Mouse (Mus musculus) c-Kit-positive CD71-negative TER-119-negative erythroid progenitor cells, embryonic 14.5 days (primary cell): ENCODE measurements around the gene Rps6ka2.
A peak's percentile ranks its signal among the peaks of the same experiment; 100 is the strongest.

Experiments
- DNase-seq: peaks from one replicate; pipeline ENCODE4 v3.0.0-alpha.2; 2013; ENCODE audit warnings: low read depth

Rps6ka2 gene

GRCm38 (mm10) chr17:7221310-7221709 lies 51.4 kb downstream of the Rps6ka2 start:
- no peak for DNase-seq

- DNase-seq, result no peak
Measured at GRCm38 (mm10) chr17:7222198-7222597, 52.3 kb downstream of the Rps6ka2 start.

GRCm38 (mm10) chr17:7228545-7228944 lies 58.6 kb downstream of the Rps6ka2 start:
- no peak for DNase-seq

DNA sequence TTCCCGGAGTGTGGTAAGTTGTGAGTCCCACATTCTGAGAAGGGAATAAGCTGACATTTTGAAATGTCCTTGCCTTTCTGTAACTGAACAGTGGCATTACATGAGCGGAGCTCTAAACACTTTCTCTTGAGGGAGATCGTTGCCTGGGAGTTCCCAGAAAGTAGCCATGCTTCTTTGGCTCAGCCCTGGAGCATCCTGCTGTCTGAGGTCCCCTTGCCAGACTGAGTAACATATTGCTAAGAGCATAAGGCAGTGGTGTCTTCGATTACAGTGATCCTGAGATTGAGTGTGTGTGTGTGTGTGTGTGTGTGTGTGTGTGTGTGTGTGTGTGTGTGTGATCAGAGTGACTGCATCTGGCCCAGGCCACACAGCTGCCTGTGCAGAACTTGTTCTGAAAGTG lies 61.4 kb downstream of the Rps6ka2 start:
- DNase-seq, result no peak

DNA sequence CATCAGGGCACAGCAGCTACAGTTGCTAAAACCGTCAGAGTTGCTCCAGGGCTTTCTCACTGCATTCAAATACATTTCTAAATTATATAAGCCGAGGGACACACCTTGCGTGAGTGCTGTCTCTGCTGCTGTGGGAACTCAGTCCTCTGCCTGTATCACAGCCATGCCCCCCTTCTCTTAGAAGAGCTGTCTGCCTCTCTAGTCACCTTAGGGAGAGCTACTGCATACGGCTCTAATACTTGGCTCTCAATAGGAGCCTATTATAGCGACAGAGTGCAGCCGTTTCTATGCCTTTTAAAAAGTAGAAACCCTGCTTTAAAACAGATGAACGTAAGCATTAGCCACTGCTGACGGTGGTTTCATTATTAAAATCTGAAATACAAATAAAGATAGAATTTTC lies 61.9 kb downstream of the Rps6ka2 start:
- no peak for DNase-seq

DNA sequence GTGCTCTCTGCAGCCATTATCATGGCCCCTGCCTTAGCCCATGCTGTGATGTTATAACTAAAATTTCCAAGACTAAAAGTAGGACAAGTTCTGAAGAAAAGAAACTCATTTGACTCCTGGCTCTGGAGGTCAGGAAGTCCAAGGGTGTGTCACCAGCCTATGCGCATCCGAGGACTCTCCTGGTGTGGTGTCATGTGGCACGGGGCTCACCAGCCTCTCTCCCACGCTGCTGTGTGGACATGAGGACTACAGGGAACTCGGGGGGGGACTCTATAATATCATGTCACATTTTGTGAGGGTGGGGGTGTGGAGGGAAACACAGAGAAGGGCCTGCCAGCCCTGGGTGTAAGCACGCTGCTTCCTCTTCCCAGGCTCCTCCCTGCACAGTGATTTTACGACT lies 62.5 kb downstream of the Rps6ka2 start:
- DNase-seq, result no peak

- DNase-seq, result no peak
Measured at GRCm38 (mm10) chr17:7233197-7233596, 63.3 kb downstream of the Rps6ka2 start.

GRCm38 (mm10) chr17:7237706-7238105 lies 67.8 kb downstream of the Rps6ka2 start:
- DNase-seq, result no peak

- no peak for DNase-seq
Measured at GRCm38 (mm10) chr17:7238766-7239165, 68.9 kb downstream of the Rps6ka2 start.

GRCm38 (mm10) chr17:7240526-7240925 lies 70.6 kb downstream of the Rps6ka2 start:
- no peak for DNase-seq

- no peak for DNase-seq
Measured at GRCm38 (mm10) chr17:7245078-7245477, 75.2 kb downstream of the Rps6ka2 start.

- no peak for DNase-seq
Measured at GRCm38 (mm10) chr17:7246893-7247556, 77.1 kb downstream of the Rps6ka2 start.

GRCm38 (mm10) chr17:7250373-7250772 lies 80.5 kb downstream of the Rps6ka2 start:
- DNase-seq, result no peak

DNA sequence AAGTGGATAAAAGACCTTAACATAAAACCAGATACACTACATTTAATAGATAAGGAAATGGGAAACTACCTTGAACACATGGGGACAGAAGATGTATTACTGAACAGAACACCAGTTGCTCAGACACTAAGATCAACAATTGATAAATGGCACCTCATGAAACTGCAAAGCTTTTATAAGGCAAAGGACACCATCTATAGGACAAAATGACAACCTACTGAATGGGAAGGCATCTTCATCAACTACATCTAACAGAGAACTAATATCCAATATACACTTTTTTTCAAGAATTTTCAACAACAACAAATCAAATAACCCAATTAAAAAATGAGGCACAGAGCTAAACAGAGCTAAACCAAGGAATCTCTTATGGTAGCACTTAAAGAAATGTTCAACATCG lies 87.3 kb downstream of the Rps6ka2 start:
- no peak for DNase-seq

DNA sequence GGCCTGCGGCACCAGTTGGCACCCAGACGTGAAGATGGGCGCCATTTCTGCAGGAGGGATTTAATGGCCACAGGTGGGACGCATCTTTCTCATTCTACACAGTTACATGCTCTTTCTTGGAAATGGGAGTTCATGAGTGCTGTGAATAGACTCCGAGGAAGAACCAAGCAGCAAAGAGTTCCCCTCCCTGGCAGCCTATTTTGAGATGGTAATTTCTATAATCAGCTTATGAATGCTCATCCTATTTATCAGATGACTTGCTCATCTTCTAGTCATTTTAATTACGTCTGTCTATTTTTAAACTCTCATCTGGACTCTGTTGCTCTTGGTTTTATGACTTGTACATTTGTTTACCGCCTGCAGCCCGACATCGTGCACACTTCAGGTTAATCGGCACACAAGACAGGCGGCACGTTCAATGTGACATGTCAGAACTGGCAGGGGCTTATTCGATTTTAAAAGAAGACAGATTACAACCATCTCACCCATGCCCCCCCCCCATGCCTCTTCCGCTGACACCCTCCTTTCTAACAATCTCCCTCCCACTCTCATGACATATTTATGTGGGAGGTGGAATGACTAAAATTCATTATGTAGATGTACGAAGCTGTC lies 88.9 kb downstream of the Rps6ka2 start:
- no peak for DNase-seq

- no peak for DNase-seq
Measured at GRCm38 (mm10) chr17:7260360-7260759, 90.4 kb downstream of the Rps6ka2 start.

- no peak for DNase-seq
Measured at GRCm38 (mm10) chr17:7262056-7262455, 92.1 kb downstream of the Rps6ka2 start.

DNA sequence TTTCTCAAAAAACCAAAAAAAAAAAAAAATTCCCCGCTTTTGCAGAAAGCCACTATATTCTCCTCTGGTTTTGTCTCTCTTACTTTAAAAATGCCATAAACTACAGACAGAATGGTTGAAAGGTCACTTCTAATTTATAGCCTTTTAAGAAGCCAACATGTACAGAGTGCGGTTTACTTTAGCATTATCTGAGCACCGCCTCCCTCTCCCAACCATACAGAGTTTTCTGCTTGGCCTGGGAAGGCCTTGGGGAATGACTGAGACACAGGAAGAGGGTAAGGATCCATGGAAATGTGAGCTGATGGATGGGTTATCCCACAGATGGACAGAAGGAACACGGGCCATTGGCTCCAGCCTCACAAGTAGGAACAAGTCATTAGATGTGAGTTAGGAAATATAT lies 92.7 kb downstream of the Rps6ka2 start:
- DNase-seq, result no peak

DNA sequence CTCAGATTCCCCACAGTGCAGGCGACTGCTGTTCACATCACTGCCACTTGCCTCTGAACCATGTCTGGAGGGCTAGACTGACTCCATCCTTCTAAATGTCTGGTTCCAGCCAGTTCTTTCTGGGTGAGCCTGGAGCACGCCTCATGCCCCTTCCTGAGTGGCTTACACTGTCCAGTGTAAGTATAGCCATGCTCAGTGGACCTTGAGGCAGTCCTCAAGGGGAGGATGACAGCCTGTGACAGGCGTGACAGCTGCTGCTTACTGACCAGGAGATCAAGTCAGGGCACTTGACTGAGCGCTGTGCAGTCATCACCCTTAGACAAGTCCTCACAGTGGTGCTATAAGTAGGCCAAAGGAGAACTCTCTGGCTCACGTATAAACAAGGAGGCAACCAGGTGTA lies 94.7 kb downstream of the Rps6ka2 start:
- DNase-seq, result no peak

- DNase-seq, result no peak
Measured at GRCm38 (mm10) chr17:7265291-7265690, 95.4 kb downstream of the Rps6ka2 start.

- peak; percentile 3 for DNase-seq
Measured at GRCm38 (mm10) chr17:7265705-7266368, 95.9 kb downstream of the Rps6ka2 start.

DNA sequence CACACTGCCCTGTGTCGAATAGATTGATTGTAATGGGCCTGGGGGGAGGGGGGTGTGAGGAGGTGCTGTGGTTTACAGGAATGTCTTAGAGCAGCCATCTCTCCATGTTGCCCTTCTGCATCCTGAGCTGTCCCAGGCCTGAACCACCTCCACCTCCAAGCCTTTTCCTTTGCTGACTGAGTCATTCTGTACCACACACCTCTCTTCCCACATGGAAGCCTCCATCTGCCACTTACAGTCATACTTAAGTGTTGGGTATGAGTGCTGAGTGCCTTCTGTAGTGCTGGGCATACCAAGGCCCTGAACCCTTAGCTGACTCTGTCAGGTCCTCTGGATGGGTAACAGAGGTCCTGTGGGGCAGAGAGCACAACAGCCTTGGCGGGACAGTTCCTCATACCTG lies 97.9 kb downstream of the Rps6ka2 start:
- DNase-seq, result no peak

- DNase-seq, result no peak
Measured at GRCm38 (mm10) chr17:7269151-7269806, 99.4 kb downstream of the Rps6ka2 start.
